Mouse (Mus musculus): ENCODE measurements around the gene Cdh13. TPM values are rescaled to one million over a fixed set of nuclear protein-coding genes. Genes with fewer than 3 reads are reported as not detected.

Gene Cdh13
- polyA plus RNA-seq, 2 experiments: 9.3 to 25.2 TPM

DNA sequence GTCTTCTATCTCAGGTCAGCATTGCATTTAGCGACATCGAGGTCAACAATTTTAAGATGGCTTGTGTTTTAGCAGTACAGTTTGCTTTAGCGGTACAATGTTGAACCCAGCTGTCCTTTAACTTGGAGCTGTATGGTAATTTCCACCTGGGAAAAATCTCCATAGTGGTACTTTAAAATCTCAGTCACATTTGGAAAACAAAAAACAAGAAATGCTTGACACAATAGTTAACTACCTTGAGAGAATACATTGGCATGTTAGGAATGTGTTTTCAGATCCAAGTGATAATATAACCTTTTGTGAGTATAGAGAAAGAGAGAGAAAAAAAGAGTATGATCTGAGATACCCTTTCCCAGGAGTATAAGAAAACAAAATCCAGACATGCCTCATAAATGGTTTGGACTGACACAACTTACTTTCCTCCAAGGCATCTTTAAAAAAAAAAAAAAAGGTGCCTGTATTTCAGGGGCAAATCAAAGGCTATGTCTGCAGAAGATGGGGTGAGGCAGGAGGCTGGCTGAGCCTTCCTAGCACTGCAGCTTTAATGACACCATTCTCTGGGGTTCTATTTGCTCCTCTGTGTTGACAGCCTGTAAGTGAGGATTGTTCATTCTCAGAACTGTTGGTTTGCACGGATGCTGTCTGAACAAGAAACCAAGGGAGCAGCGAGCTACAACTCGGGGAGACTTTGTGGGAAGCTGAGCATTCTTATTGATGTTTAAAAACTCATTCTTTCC, 365.4 kb downstream of the Cdh13 start:
- peaks cover 5% of the 10 kb centered on the region; the same call in 1 of the 2 replicates for H3K4me1 ChIP-seq (ENCODE audit: control insufficient read depth, insufficient read depth, low read length)
- no peaks in the 10 kb centered on the region for H3K36me3 ChIP-seq (ENCODE audit: control insufficient read depth, insufficient read depth, low read length)
- H3K4me2 ChIP-seq (replicated peaks; ENCODE audit: low read depth, low read length, severe bottlenecking): no peak overlapping the region
- no peak overlapping the region for H3K9ac ChIP-seq (ENCODE audit: low read depth, low read length, severe bottlenecking)
- ATAC-seq (ENCODE audit: low FRiP score, low read depth): peak; percentile 60; the same call in 1 of the 2 replicates
- H3K27ac ChIP-seq (replicated peaks; ENCODE audit: low read depth, low read length): no peak overlapping the region
- no peaks in the 10 kb centered on the region for H3K27me3 ChIP-seq (ENCODE audit: control insufficient read depth, insufficient read depth, low read length)
- H3K9me3 ChIP-seq (ENCODE audit: control insufficient read depth, low read length): no peaks in the 10 kb centered on the region
- DNase-seq (ENCODE audit: low spot score): peak; percentile 52
- H3K4me3 ChIP-seq (replicated peaks; ENCODE audit: low read length): no peak overlapping the region
- TF ChIP-seq POLR2A (IDR thresholded peaks at IDR 0.05; ENCODE audit: borderline replicate concordance, extremely low read depth, insufficient read depth, insufficient read length): no peak
- WGBS: 69% methylated on average over 6 of the region's 6 CpGs

DNA sequence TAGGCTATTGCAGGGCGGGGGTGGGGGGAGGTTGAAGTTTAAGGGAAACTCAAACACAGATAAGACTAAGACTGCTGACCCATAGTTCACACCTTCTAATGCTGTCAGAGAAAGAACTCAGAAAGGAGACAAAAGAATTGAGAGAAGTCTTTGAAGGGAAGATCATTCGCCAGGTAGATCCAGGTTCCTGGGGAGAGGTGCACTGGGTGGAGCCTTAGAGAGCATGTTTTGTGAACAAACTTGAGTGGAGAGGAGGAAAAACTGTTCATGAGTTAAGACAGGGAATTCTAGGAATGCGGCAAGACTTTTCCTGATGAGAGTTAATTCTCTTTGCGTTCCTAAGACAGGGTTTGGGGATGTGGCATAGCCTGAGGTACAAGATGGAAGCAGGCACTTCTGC, 366.4 kb downstream of the Cdh13 start:
- H3K27ac ChIP-seq (replicated peaks; ENCODE audit: low read depth, low read length): no peak overlapping the region
- DNase-seq (ENCODE audit: low spot score) (no peak), ATAC-seq (ENCODE audit: low FRiP score, low read depth) (no peak)
- H3K27me3 ChIP-seq (ENCODE audit: control insufficient read depth, insufficient read depth, low read length): no peaks in the 10 kb centered on the region
- peaks cover 10% of the 10 kb centered on the region; the same call in 1 of the 2 replicates for H3K4me1 ChIP-seq (ENCODE audit: control insufficient read depth, insufficient read depth, low read length)
- H3K4me2 ChIP-seq (replicated peaks; ENCODE audit: low read depth, low read length, severe bottlenecking): no peak overlapping the region
- H3K36me3 ChIP-seq (ENCODE audit: control insufficient read depth, insufficient read depth, low read length): no peaks in the 10 kb centered on the region
- no peaks in the 10 kb centered on the region for H3K9me3 ChIP-seq (ENCODE audit: control insufficient read depth, low read length)
- H3K9ac ChIP-seq (ENCODE audit: low read depth, low read length, severe bottlenecking): no peak overlapping the region
- no peak for TF ChIP-seq POLR2A (IDR thresholded peaks at IDR 0.05; ENCODE audit: borderline replicate concordance, extremely low read depth, insufficient read depth, insufficient read length)
- no peak overlapping the region for H3K4me3 ChIP-seq (replicated peaks; ENCODE audit: low read length)
- WGBS: 88% methylated on average over 4 of the region's 4 CpGs

DNA sequence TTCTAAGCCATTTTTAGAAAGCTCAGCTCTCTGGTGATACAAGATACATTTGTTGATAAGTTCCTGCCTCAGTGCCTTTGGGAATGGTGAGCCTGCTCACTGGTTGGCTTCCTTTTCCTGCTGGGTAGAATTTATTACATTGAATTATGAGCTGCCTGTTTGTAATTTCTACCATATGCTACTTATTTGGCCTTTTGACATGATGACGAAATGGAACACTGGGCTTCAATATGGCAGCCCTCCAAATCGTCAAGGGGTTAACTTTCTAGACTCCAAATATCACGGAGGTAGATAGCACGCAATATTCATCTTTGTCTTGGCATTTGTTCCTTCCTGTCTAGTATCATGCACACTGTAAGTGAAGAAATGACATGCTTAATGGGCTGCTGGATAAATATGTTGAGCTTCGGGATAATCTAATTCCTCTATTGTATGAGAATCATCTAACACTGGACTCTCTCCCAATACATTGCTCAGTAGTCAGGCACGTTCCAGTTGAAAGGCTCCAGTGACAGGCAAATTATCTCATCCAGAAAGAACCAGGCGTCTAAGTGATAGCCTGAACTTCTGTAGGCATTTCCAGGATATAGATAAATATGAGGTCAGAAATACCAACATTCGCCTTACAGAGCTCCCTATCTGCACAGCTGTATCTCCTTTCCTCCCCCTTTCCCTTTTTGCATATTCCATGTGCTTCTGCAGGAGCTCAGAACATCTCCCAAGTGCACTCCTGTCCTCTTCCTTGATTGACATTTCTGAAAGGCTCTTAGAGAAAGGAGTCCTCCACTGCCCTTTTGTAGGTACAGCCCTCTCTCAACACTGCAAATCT, 378.7 kb downstream of the Cdh13 start:
- no peak for TF ChIP-seq POLR2A (IDR thresholded peaks at IDR 0.05; ENCODE audit: borderline replicate concordance, extremely low read depth, insufficient read depth, insufficient read length)
- H3K27me3 ChIP-seq (ENCODE audit: control insufficient read depth, insufficient read depth, low read length): no peaks in the 10 kb centered on the region
- 66% methylated on average over 8 of the region's 8 CpGs for WGBS
- no peak overlapping the region for H3K27ac ChIP-seq (replicated peaks; ENCODE audit: low read depth, low read length)
- no peak overlapping the region for H3K4me3 ChIP-seq (replicated peaks; ENCODE audit: low read length)
- ATAC-seq (ENCODE audit: low FRiP score, low read depth): no peak
- no peak overlapping the region for H3K9ac ChIP-seq (ENCODE audit: low read depth, low read length, severe bottlenecking)
- H3K36me3 ChIP-seq (ENCODE audit: control insufficient read depth, insufficient read depth, low read length): no peaks in the 10 kb centered on the region
- no peaks in the 10 kb centered on the region for H3K4me1 ChIP-seq (ENCODE audit: control insufficient read depth, insufficient read depth, low read length)
- no peak for DNase-seq (ENCODE audit: low spot score)
- H3K9me3 ChIP-seq (ENCODE audit: control insufficient read depth, low read length): peaks cover 4% of the 10 kb centered on the region; the same call in 1 of the 2 replicates
- H3K4me2 ChIP-seq (replicated peaks; ENCODE audit: low read depth, low read length, severe bottlenecking): no peak overlapping the region

DNA sequence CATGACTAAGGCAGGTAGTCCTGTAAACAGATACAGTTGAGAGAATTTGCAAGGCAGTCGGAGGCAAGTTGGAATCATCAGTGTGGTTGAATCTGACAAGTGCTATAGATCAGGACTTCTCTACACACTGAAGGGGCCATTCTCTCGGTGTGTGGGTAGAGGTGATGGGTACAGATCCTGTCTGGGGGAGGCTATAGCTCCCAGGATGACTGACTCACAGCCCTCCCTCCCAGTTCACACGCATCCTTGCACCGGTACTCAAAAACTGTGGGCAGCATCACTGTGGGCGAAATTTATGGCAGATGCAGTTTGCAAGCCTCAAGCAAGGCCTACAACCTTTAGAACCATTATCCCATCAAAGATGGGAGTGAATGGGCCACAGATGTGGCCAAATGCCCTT, 381.5 kb downstream of the Cdh13 start:
- no peak for ATAC-seq (ENCODE audit: low FRiP score, low read depth)
- no peaks in the 10 kb centered on the region for H3K27me3 ChIP-seq (ENCODE audit: control insufficient read depth, insufficient read depth, low read length)
- H3K4me2 ChIP-seq (replicated peaks; ENCODE audit: low read depth, low read length, severe bottlenecking): no peak overlapping the region
- H3K9me3 ChIP-seq (ENCODE audit: control insufficient read depth, low read length): peaks cover 4% of the 10 kb centered on the region; the same call in 1 of the 2 replicates
- no peak for TF ChIP-seq POLR2A (IDR thresholded peaks at IDR 0.05; ENCODE audit: borderline replicate concordance, extremely low read depth, insufficient read depth, insufficient read length)
- no peak overlapping the region for H3K9ac ChIP-seq (ENCODE audit: low read depth, low read length, severe bottlenecking)
- no peak for DNase-seq (ENCODE audit: low spot score)
- H3K27ac ChIP-seq (replicated peaks; ENCODE audit: low read depth, low read length): no peak overlapping the region
- no peak overlapping the region for H3K4me3 ChIP-seq (replicated peaks; ENCODE audit: low read length)
- H3K4me1 ChIP-seq (ENCODE audit: control insufficient read depth, insufficient read depth, low read length): no peaks in the 10 kb centered on the region
- 76% methylated on average over 5 of the region's 5 CpGs for WGBS
- no peaks in the 10 kb centered on the region for H3K36me3 ChIP-seq (ENCODE audit: control insufficient read depth, insufficient read depth, low read length)

DNA sequence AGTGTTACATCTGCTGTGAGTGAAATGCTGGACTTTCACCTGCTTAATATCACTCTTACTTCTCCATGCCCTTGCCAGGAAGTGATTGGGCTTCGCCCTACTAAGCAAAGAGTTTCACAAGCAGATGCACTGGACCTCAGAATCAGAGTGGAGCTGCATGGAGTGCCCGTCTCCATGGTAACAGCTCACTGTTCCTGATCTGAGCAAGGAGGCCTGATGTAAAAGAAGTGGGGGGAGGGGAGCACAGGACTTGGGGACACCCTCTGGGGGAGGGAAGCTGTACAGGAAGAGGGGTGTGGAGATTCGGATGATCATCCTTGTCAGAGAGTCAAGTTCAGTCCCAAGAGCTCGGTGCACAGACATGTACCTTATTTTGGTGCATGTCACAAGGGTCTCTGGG, 384.2 kb downstream of the Cdh13 start:
- DNase-seq (ENCODE audit: low spot score): no peak
- TF ChIP-seq POLR2A (IDR thresholded peaks at IDR 0.05; ENCODE audit: borderline replicate concordance, extremely low read depth, insufficient read depth, insufficient read length): no peak
- 89% methylated on average over 4 of the region's 4 CpGs for WGBS
- H3K4me3 ChIP-seq (replicated peaks; ENCODE audit: low read length): no peak overlapping the region
- H3K27ac ChIP-seq (replicated peaks; ENCODE audit: low read depth, low read length): no peak overlapping the region
- no peaks in the 10 kb centered on the region for H3K4me1 ChIP-seq (ENCODE audit: control insufficient read depth, insufficient read depth, low read length)
- H3K27me3 ChIP-seq (ENCODE audit: control insufficient read depth, insufficient read depth, low read length): no peaks in the 10 kb centered on the region
- no peaks in the 10 kb centered on the region for H3K36me3 ChIP-seq (ENCODE audit: control insufficient read depth, insufficient read depth, low read length)
- H3K9ac ChIP-seq (ENCODE audit: low read depth, low read length, severe bottlenecking): no peak overlapping the region
- no peak for ATAC-seq (ENCODE audit: low FRiP score, low read depth)
- no peaks in the 10 kb centered on the region for H3K9me3 ChIP-seq (ENCODE audit: control insufficient read depth, low read length)
- H3K4me2 ChIP-seq (replicated peaks; ENCODE audit: low read depth, low read length, severe bottlenecking): no peak overlapping the region

All from limb, embryonic 14.5 days (tissue).